Mouse (Mus musculus) bone marrow macrophage, adult 2 months (primary cell): ENCODE results near the gene Nek6.

ENCODE experiments used
- CTCF ChIP-seq: IDR thresholded peaks from 2 replicates; pipeline ENCODE4 v1.5.1; 2012; ENCODE audit warnings: low read depth, mild to moderate bottlenecking, low read length, moderate library complexity
- POLR2A ChIP-seq: IDR thresholded peaks from 2 replicates; pipeline ENCODE4 v1.6.1; 2012; ENCODE audit warnings: mild to moderate bottlenecking, low read depth, low read length, borderline replicate concordance

GRCm38 (mm10) chr2:38540666-38541065, 29.2 kb downstream of the Nek6 start:
- no peak for TF ChIP-seq CTCF
- no peak for TF ChIP-seq POLR2A
